Mouse (Mus musculus): ENCODE results near the gene Dner.

DNA sequence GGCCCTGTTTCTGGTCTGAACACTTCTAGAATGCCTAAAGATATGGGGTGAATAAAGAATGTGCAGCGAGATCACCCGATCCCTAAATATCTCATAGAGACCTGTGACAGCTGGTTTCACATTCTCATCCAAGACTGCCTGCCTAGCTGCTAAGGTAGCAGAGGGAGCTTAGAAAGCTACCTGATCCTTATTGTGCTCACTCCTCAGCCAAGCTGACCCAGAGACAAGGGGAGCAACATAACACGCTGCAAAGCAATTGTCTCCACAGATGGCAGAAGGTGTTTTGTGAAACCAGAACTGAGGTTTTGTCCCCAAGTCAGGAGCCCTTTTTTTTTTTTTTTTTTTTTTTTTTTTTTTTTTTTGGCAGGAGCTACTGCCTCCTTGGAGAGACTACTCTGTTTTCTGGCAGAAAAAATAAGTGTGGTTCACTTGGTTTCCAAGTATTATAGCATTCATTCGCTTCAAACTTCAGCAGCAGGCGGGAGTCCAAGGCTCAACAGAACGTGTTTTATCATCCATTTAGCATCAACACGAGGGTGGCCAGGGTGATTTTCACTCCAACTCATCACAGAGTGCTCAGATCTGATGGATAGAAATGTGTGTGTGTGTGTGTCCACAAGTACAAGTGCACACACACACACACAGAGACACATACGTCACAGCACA is 309.4 kb downstream of the Dner start:
- TF ChIP-seq CTCF (IDR thresholded peaks at IDR 0.05; ENCODE audit: low read depth) (no peak), EP300 (IDR thresholded peaks at IDR 0.05; ENCODE audit: low read depth) (no peak)
